Mouse (Mus musculus) forebrain, embryonic 12.5 days (tissue): ENCODE results near the gene Tle3. TPM values are rescaled to one million over a fixed set of nuclear protein-coding genes. Genes with fewer than 3 reads are reported as not detected.

Source experiments
- ATAC-seq: fragments of 200-750 bp; cut with Nextera tagmentation; 2 replicates; pipeline ENCODE4 v1.8.0; 2017; ENCODE audit warnings: moderate TSS enrichment; ENCODE audit not compliant: low FRiP score
- H3K27ac ChIP-seq: fragments of 300-500 bp; sonication (generic); 2 replicates; pipeline ENCODE4 v1.5.1; 2016; ENCODE audit warnings: mild to moderate bottlenecking
- H3K27me3 ChIP-seq: fragments of 300-500 bp; sonication (generic); 2 replicates; pipeline ENCODE4 v1.6.1; 2016; ENCODE audit warnings: mild to moderate bottlenecking
- H3K36me3 ChIP-seq: fragments of 300-500 bp; sonication (generic); replicated peaks from 2 replicates; pipeline ENCODE4 v1.6.1; 2016; ENCODE audit warnings: mild to moderate bottlenecking
- H3K4me1 ChIP-seq: fragments of 300-500 bp; sonication (generic); 2 replicates; pipeline ENCODE4 v1.6.1; 2016
- H3K4me2 ChIP-seq: fragments of 300-500 bp; sonication (generic); 2 replicates; pipeline ENCODE4 v1.6.1; 2016; ENCODE audit warnings: mild to moderate bottlenecking, moderate library complexity
- H3K4me3 ChIP-seq: fragments of 300-500 bp; sonication (generic); replicated peaks from 2 replicates; pipeline ENCODE4 v1.5.1; 2016; ENCODE audit warnings: mild to moderate bottlenecking
- H3K9ac ChIP-seq: fragments of 300-500 bp; sonication (generic); 2 replicates; pipeline ENCODE4 v1.6.1; 2016; ENCODE audit warnings: mild to moderate bottlenecking
- H3K9me3 ChIP-seq: fragments of 300-500 bp; sonication (generic); 2 replicates; pipeline ENCODE4 v1.6.1; 2016
- WGBS: fragments of 180-500 bp; shearing (Covaris S2); methylation state at CpG from one replicate; pipeline ENCODE4 v1.1.7; 2016; 5-methylcytosine and 5-hydroxymethylcytosine counted together
- polyA plus RNA-seq: library from polyadenylated mRNA; unstranded; fragments of >200 nt; fragmentation: Nextera tagmentation; extraction: Ambion mirVana; gene quantifications from 2 replicates; pipeline ENCODE4 v1.2.1, GENCODE M21; 2016

Gene Tle3
- polyA plus RNA-seq, 1 experiment from 2014 or later: 56.2 TPM

DNA sequence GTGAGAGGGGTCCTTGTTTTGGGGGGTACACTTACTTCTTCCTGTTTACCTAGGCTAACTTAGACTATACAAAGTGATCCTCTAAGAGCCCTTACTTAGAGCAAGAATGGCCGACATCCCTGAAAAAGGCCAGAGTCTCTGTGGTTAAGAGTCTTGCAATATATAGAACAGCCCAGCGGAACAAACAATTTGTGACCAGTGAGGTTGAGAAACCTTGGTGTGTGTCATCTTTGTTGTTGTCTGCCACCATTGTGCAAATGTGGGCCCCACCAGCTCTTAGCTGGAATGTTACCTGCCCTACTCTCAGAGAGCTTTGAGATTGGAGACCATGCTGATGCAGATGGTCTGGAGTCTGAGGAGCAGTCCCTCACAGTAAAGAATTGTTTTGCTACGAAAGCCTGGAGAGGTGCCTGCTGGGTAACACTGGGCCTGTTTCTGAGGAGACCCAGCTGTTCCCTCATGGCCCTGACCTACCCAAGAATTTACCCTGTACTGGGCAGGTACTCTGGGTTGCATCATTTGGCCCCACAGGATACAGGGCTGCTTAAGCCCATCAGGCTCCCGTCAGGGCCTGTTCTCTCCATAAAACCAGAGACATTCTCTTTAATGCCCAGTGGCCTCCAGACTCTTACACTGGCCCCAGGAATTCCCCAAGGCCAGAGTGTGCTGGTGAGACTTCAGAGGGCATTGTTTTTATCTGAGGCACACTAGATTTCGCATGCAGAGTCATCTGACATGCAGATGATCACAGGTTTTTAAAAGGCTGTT, 19.6 kb downstream of the Tle3 start:
- no peak overlapping the region for H3K9ac ChIP-seq
- peaks cover 33% of the 10 kb centered on the region; the same call in 1 of the 2 replicates for H3K27me3 ChIP-seq
- H3K4me3 ChIP-seq: no peak overlapping the region
- peaks cover 89% of the 10 kb centered on the region for H3K4me1 ChIP-seq
- no peak overlapping the region for H3K4me2 ChIP-seq
- peak overlapping the region; percentile 36; the same call in 1 of the 2 replicates for H3K27ac ChIP-seq
- no peak for ATAC-seq
- 63% methylated on average over 5 of the region's 5 CpGs for WGBS
- peaks cover 91% of the 10 kb centered on the region for H3K36me3 ChIP-seq
- no peaks in the 10 kb centered on the region for H3K9me3 ChIP-seq

DNA sequence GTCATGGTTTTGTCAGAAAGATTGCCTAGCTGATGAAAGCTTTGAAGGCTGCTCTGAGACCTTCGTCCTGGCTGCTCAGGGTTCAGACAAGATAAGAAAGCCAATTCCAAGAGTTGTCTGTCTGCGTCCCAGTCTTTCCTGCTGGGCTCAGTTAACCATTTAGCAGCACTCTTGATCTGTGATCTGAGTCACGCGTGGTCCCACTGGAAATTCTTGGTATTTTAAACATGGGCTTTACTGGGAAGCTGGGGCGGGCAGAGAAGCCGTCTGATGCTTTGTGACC, 20.1 kb downstream of the Tle3 start:
- Histone ChIP-seq H3K4me3 (no peak overlapping the region), H3K4me1 (peaks cover 89% of the 10 kb centered on the region), H3K9me3 (no peaks in the 10 kb centered on the region), H3K9ac (no peak overlapping the region), H3K4me2 (no peak overlapping the region), H3K27ac (no peak overlapping the region), H3K36me3 (peaks cover 89% of the 10 kb centered on the region), H3K27me3 (peaks cover 36% of the 10 kb centered on the region; the same call in 1 of the 2 replicates)
- no peak for ATAC-seq
- 70% methylated on average over 6 of the region's 6 CpGs for WGBS

DNA sequence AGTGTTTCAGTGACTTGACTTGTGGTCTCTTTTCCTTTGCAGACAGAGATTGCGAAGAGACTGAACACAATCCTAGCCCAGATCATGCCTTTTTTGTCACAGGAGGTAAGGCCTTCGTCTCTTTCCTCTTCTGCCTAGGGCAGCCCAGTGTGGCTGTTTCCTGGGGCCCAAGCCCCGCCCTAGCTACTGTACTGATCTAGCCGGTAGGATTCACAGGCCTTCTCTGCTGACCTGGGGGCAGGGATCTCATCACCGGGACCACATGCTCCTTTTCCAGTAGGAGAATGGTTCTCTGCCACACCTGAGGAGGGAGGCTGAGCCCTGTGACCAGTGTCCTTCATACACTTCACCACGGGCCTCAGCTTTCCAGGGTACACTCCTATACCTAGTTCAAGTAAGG, 21.0 kb downstream of the Tle3 start:
- Histone ChIP-seq H3K4me2 (no peak overlapping the region), H3K27ac (no peak overlapping the region), H3K9ac (no peak overlapping the region), H3K36me3 (peaks cover 89% of the 10 kb centered on the region), H3K9me3 (no peaks in the 10 kb centered on the region), H3K4me3 (no peak overlapping the region), H3K27me3 (peaks cover 44% of the 10 kb centered on the region; the same call in 1 of the 2 replicates), H3K4me1 (peaks cover 88% of the 10 kb centered on the region)
- WGBS: 84% methylated on average over 6 of the region's 6 CpGs
- ATAC-seq: no peak

DNA sequence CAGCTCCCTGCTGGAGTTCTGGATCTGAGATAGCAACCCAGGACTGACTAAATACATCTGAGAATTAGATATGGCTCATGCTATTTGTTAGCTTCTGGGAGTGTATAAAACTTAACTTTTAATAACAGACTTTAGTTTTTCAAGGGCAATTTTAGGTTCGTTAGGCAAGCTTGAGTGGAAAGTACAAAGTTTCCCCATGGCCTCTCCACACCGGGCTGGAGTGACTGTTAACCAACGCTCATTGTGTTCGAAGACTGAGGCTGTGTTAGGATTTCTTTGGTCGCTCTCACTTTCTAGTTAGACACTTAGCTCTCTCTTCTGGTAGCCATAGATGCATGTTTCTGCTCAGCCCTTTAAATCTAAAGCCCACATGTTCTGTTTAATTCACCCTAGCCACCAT, 21.7 kb downstream of the Tle3 start:
- H3K27ac ChIP-seq: no peak overlapping the region
- H3K9ac ChIP-seq: no peak overlapping the region
- H3K4me2 ChIP-seq: no peak overlapping the region
- no peaks in the 10 kb centered on the region for H3K9me3 ChIP-seq
- 89% methylated on average over 5 of the region's 5 CpGs for WGBS
- no peak for ATAC-seq
- peaks cover 91% of the 10 kb centered on the region for H3K36me3 ChIP-seq
- H3K4me3 ChIP-seq: no peak overlapping the region
- peaks cover 47% of the 10 kb centered on the region; the same call in 1 of the 2 replicates for H3K27me3 ChIP-seq
- peaks cover 87% of the 10 kb centered on the region for H3K4me1 ChIP-seq

DNA sequence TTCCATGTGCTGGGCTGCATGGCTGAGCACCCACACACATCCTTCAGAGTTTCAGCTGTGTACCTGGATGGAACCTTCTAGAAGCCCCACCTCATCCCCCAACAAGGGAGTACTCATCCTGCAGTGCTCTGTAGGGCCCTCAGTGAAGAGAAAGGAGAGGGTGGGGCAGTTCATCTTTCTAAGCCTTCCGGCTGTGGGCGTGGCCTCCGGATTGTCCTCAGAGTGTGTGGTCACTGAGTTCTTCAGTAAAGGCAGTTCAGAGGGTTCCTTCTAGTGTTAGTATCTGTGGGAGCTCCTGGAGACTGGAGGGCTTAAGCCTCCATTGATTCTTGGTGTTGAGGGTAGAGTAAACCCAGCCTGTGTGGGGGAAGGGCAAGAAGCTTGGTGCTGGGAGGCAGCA, 22.9 kb downstream of the Tle3 start:
- Histone ChIP-seq H3K4me2 (no peak overlapping the region), H3K27me3 (peaks cover 49% of the 10 kb centered on the region), H3K4me3 (no peak overlapping the region), H3K4me1 (peaks cover 85% of the 10 kb centered on the region), H3K9ac (no peak overlapping the region), H3K36me3 (peaks cover 91% of the 10 kb centered on the region), H3K9me3 (no peaks in the 10 kb centered on the region), H3K27ac (no peak overlapping the region)
- 63% methylated on average over 3 of the region's 3 CpGs for WGBS
- ATAC-seq: no peak

DNA sequence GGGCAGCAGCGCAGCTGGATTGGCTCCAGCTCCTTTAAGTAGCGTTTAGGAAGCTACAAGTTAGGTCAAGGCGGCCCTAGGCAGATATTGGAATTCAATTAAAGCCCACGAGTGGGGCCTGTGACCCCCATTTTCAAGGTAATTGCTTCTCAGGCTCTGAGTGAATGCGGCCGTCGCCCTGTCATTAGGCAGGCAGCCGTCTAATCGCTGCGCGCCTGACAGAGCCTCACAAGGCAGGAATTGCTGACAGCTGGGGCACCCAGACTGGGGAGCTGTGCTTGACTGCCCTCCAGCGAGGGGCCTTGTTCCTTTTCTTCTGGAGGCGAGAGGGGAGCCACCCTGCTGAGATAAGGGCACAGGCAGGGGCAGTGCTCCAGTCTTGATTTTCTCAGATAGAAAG, 24.3 kb downstream of the Tle3 start:
- ATAC-seq: peak; percentile 86
- Histone ChIP-seq H3K27me3 (peaks cover 48% of the 10 kb centered on the region), H3K36me3 (peaks cover 92% of the 10 kb centered on the region), H3K27ac (peak overlapping the region; percentile 58), H3K4me2 (peak overlapping the region; percentile 31), H3K4me1 (peaks cover 85% of the 10 kb centered on the region), H3K4me3 (no peak overlapping the region), H3K9ac (no peak overlapping the region), H3K9me3 (no peaks in the 10 kb centered on the region)
- WGBS: 11% methylated on average over 13 of the region's 13 CpGs

DNA sequence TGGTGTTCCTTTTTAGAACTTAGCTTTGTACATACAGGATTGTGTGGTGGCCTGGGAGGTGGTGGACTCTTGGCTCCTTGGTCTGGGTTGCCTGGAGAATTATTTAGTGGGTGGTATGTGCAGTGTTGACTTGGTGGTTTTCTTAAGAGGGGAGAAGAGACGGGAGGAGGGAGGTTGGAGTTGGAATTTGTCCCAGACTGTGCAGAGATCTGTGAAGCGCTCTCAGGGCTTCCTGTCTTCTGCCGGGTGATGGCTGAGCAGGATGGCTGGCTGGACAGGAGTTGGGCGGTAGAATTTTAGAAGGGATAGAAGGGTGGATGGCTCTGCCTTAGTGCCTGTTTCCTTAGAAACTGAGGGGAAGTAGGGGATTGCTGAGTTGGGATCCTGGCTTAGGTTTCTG, 25.0 kb downstream of the Tle3 start:
- H3K27me3 ChIP-seq: peaks cover 43% of the 10 kb centered on the region
- peaks cover 85% of the 10 kb centered on the region for H3K4me1 ChIP-seq
- no peak overlapping the region for H3K4me3 ChIP-seq
- no peak overlapping the region for H3K9ac ChIP-seq
- H3K4me2 ChIP-seq: peak overlapping the region; percentile 31
- no peaks in the 10 kb centered on the region for H3K9me3 ChIP-seq
- no peak overlapping the region for H3K27ac ChIP-seq
- H3K36me3 ChIP-seq: peaks cover 92% of the 10 kb centered on the region
- 78% methylated on average over 4 of the region's 4 CpGs for WGBS
- no peak for ATAC-seq

DNA sequence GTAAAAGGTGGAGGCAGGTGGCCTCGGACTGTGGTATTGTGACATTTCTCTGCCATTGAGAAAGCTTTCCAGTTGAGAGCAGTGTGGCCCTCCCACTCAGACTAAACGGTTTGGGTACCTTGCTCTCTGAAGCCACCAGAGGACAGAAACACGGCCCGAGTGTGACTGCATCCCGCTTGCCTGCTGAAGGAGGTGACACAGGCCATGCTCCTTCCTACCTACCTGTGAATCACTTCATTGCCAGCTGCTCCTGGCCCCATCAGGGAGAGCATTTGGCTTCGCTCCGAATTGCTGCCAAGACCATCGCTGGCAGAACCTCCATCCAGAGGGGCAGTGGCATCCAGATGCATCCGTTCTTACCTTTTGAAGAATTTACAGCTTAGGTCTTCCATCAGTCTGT, 26.0 kb downstream of the Tle3 start:
- Histone ChIP-seq H3K9ac (no peak overlapping the region), H3K9me3 (no peaks in the 10 kb centered on the region), H3K36me3 (peaks cover 87% of the 10 kb centered on the region), H3K27me3 (peaks cover 42% of the 10 kb centered on the region), H3K27ac (no peak overlapping the region), H3K4me3 (no peak overlapping the region), H3K4me2 (no peak overlapping the region), H3K4me1 (peaks cover 85% of the 10 kb centered on the region)
- no peak for ATAC-seq
- WGBS: 90% methylated on average over 9 of the region's 9 CpGs

DNA sequence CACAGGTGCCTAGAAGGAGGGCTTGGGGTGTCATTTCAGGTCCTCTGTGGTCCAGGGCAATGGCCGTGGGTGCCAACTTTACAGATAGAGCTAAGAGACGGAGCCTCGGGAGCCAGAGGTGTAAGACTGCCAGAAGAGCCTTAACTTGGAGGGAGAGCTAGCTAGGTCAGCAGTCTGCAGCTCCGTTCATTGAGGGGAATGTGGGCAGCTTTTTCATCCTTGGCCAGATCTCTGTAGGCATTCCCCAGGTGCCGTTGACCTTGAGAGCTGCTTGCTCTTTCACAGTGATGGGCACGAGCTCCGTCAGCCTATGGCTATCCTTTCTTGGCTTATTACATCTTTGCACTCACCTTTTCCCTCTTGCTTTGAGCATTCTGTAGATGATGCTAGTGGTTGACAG, 28.0 kb downstream of the Tle3 start:
- Histone ChIP-seq H3K9ac (no peak overlapping the region), H3K27ac (no peak overlapping the region), H3K36me3 (peaks cover 73% of the 10 kb centered on the region), H3K4me1 (peaks cover 95% of the 10 kb centered on the region), H3K9me3 (no peaks in the 10 kb centered on the region), H3K4me2 (no peak overlapping the region), H3K27me3 (peaks cover 34% of the 10 kb centered on the region), H3K4me3 (no peak overlapping the region)
- WGBS: 93% methylated on average over 7 of the region's 7 CpGs
- ATAC-seq: no peak

DNA sequence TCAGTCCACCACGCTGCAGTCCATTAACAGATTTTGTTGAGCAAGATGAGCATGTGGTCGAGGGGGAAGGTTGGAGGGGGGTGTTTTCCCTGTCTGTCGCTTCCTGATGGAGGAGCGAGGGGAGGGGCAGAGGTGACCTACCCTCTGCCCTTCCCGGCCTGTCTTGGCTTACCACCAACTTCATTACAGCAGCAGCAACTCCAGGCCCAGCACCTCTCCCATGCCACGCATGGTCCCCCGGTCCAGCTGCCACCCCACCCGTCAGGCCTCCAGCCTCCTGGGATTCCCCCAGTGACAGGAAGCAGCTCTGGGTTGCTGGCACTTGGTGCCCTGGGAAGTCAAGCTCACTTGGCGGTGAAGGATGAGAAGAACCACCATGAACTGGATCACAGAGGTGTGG, 29.5 kb downstream of the Tle3 start:
- peaks cover 95% of the 10 kb centered on the region for H3K4me1 ChIP-seq
- ATAC-seq: no peak
- no peak overlapping the region for H3K4me3 ChIP-seq
- no peak overlapping the region for H3K9ac ChIP-seq
- no peaks in the 10 kb centered on the region for H3K9me3 ChIP-seq
- H3K36me3 ChIP-seq: peaks cover 70% of the 10 kb centered on the region
- peaks cover 34% of the 10 kb centered on the region for H3K27me3 ChIP-seq
- WGBS: 71% methylated on average over 9 of the region's 9 CpGs
- no peak overlapping the region for H3K27ac ChIP-seq
- H3K4me2 ChIP-seq: no peak overlapping the region

DNA sequence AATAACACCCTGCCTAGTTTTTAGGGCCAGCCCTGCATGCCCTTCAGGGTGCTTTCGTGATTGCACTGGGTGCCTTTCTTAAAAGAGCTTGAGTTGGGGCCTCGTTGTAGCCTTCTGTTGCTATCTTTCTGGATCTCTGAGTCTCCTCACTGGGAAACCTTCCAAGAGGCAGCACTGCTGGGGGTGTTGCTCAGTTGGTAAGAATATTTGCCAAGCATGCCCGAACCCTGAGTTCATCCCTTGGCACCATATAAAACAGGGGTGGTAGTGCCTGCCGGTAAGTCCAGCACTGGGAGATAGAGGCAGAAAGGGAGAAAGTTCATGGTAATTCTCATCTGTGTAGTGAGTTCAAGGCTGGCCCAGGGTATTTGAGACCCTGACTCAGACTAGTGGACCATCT, 30.1 kb downstream of the Tle3 start:
- peaks cover 36% of the 10 kb centered on the region for H3K27me3 ChIP-seq
- H3K4me2 ChIP-seq: no peak overlapping the region
- H3K27ac ChIP-seq: no peak overlapping the region; the same call in 1 of the 2 replicates
- no peak overlapping the region for H3K9ac ChIP-seq
- peaks cover 72% of the 10 kb centered on the region for H3K36me3 ChIP-seq
- ATAC-seq: no peak
- H3K4me1 ChIP-seq: peaks cover 93% of the 10 kb centered on the region
- 82% methylated on average over 4 of the region's 4 CpGs for WGBS
- no peaks in the 10 kb centered on the region for H3K9me3 ChIP-seq
- no peak overlapping the region for H3K4me3 ChIP-seq

DNA sequence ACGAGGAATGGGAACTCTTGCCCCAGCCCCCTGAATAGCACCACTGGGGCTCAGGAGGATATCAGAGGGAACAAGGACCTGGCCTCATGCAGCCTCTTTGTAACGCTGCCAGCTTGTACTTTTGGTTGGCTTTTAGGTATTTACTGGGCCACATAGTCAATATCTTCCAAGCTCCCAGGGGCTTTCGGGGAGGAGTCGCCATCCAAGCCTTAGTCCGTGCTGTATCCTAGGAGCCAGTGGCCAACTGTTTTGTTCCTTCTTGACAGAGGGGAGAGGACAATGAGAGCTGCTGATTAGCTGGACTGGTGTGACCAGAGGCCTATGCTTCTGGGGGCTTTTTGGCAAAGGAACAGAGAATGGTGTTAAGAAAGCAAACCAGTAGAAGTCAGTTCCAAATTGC, 30.6 kb downstream of the Tle3 start:
- Histone ChIP-seq H3K4me3 (no peak overlapping the region), H3K9ac (no peak overlapping the region), H3K4me1 (peaks cover 88% of the 10 kb centered on the region), H3K4me2 (no peak overlapping the region), H3K36me3 (peaks cover 72% of the 10 kb centered on the region), H3K27me3 (peaks cover 36% of the 10 kb centered on the region), H3K9me3 (no peaks in the 10 kb centered on the region), H3K27ac (no peak overlapping the region; the same call in 1 of the 2 replicates)
- 35% methylated on average over 5 of the region's 5 CpGs for WGBS
- ATAC-seq: no peak

DNA sequence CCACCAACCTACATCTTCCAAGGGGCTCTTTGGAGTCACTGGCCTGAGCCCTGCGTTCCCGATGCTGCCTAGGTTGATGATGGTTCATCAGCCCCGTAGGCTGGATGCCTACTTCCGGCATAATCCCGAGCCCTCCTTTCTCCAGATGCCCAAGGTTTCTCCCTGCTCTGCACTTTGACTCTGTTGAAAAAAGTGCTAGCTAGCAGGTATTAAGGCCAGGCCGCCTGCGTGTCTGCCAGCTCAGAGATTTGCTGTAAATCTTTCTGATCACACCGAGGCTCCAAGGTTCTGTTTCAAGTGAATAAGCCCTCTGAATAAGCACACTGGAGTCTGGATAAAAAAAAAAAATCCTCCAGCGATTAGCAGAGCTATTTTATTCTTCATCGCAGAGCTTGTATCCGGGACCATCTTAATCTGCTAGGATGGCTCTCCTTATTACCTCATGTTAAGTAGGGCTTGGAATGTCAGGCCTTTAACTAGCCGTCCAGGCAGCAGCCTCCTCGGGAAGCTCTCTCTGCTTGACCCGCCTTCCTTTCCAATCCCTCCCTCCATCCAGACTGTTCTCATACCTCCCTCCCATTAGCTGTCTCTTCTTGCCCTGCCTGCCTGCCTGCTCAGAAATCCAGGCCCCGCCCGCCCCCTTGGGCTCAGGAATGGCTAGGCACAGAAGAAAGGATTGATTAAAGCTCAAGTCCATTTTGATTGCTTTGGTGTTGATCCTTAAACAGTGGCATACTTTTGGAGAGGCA, 31.9 kb downstream of the Tle3 start:
- Histone ChIP-seq H3K36me3 (peaks cover 72% of the 10 kb centered on the region), H3K9ac (no peak overlapping the region), H3K4me2 (peak overlapping the region; percentile 40), H3K9me3 (no peaks in the 10 kb centered on the region), H3K4me1 (peaks cover 77% of the 10 kb centered on the region), H3K4me3 (no peak overlapping the region), H3K27me3 (peaks cover 26% of the 10 kb centered on the region), H3K27ac (peak overlapping the region; percentile 84)
- ATAC-seq: peak; percentile 19
- WGBS: 30% methylated on average over 16 of the region's 16 CpGs
